7 mouse cellular contexts compared by ENCODE assay signal in genomic region chr13:55210193-55210970, GRCm38 (mm10). TPM values are rescaled to one million over a fixed set of nuclear protein-coding genes. Genes with fewer than 3 reads are reported as not detected.
DNase-seq lines count a peak whose midpoint lies in the region; ATAC-seq lines count a peak whose summit lies in the region.

No protein-coding gene starts in this region.

- ATAC-seq in hindbrain, embryonic 12.5 days (ENCODE audit: low FRiP score), result peak; percentile 47
- peak; percentile 41 for ATAC-seq in megakaryocyte, adult 5-6 weeks (ENCODE audit: poor library complexity, severe bottlenecking)

- no peaks in the 10 kb centered on the region for H3K9me3 ChIP-seq in hindbrain, embryonic 12.5 days (replicated peaks)

- H3K4me2 ChIP-seq in hindbrain, embryonic 12.5 days (replicated peaks), result peak overlapping the region; percentile 80

- peak overlapping the region; percentile 96 for H3K9ac ChIP-seq in hindbrain, embryonic 12.5 days

- under 1% methylated on average over 54 of the region's 77 CpGs for WGBS in hindbrain, embryonic 12.5 days

- no peaks in the 10 kb centered on the region for H3K27me3 ChIP-seq in hindbrain, embryonic 12.5 days

- H3K27ac ChIP-seq in hindbrain, embryonic 12.5 days, result peak overlapping the region; percentile 99

- H3K4me3 ChIP-seq in hindbrain, embryonic 12.5 days, result peak overlapping the region; percentile 85

- H3K36me3 ChIP-seq in hindbrain, embryonic 12.5 days, result 0 out of 2 replicates have a peak, but pooled peaks cover 11% of the 10 kb centered on the region

- H3K4me1 ChIP-seq in hindbrain, embryonic 12.5 days, result peaks cover 35% of the 10 kb centered on the region

- DNase-seq in adrenal gland, postnatal 36 days, result peak; percentile 33 to 59
- DNase-seq in cerebellum, postnatal 4 days (ENCODE audit: low spot score in 2 of 2), result peak; percentile 41 to 73
- DNase-seq in gastrocnemius, adult 18-20 months (ENCODE audit: low spot score), result peak; percentile 26
- DNase-seq in layer of hippocampus, postnatal 25 days (ENCODE audit: extremely low spot score in 1 of 2, low spot score in 1 of 2), result peak; percentile 27 to 77
- DNase-seq in right cerebral cortex, postnatal 14 days, result peak; percentile 50

RNA-seq across cellular contexts. Expression of gene Nsd1, which starts 0.8 kb away (rescaled TPM):
- 100 to 1,000 TPM; 103 to 115 TPM for total RNA-seq in adrenal gland, postnatal 36 days (2021)
- 10 to 100 TPM; 40.0 to 47.1 TPM for total RNA-seq in gastrocnemius, adult 18-20 months (2021)
- polyA plus RNA-seq in hindbrain, embryonic 12.5 days (2016; fragmentation: Nextera tagmentation; extraction: Ambion mirVana), result 78.7 and 81.6 TPM in 2 replicates
- total RNA-seq in layer of hippocampus, postnatal 25 days (2021), result 100 to 1,000 TPM; 117 to 140 TPM
- 68.2 TPM in 2 replicates for total RNA-seq in megakaryocyte, adult 5-6 weeks (2015)
- total RNA-seq in megakaryocyte, adult 5-6 weeks (2017), result 71.6 and 83.6 TPM in 2 replicates

RNA-seq across cellular contexts. Expression of gene Fgfr4, which starts 57.9 kb away (rescaled TPM):
- total RNA-seq in adrenal gland, postnatal 36 days (2021), result 10 to 100 TPM; 35.9 to 61.1 TPM
- 1 to 10 TPM; 1.2 to 1.3 TPM for total RNA-seq in gastrocnemius, adult 18-20 months (2021)
- polyA plus RNA-seq in hindbrain, embryonic 12.5 days (2016; fragmentation: Nextera tagmentation; extraction: Ambion mirVana), result 2.7 and 2.9 TPM in 2 replicates
- total RNA-seq in layer of hippocampus, postnatal 25 days (2021), result under 1 TPM; 0.68 to 0.74 TPM
- not detected in 2 replicates for total RNA-seq in megakaryocyte, adult 5-6 weeks (2015)
- not detected in 2 replicates for total RNA-seq in megakaryocyte, adult 5-6 weeks (2017)

Comparison
In these comparisons a context has a peak if more than half of its experiments do, and no peak if none do; other contexts are left out.
1. Peak in every context shown above with its lines: DNase-seq, ATAC-seq, H3K4me3 ChIP-seq and H3K27ac ChIP-seq.
2. RNA of gene Fgfr4, which starts 57.9 kb away (total RNA-seq): 35.9 to 61.1 TPM in adrenal gland, postnatal 36 days; 1.2 to 1.3 TPM in gastrocnemius, adult 18-20 months, 0.68 to 0.74 TPM in layer of hippocampus, postnatal 25 days and not detected in megakaryocyte, adult 5-6 weeks; every median in the first group is over 10 times any median in the second.